Mouse (Mus musculus) cerebellum, adult 11 months (tissue): ENCODE results near the gene Tmub2.

Experiments used
- DNase-seq: peaks from one replicate; pipeline ENCODE4 v3.0.0; 2022

The Tmub2 gene

DNA sequence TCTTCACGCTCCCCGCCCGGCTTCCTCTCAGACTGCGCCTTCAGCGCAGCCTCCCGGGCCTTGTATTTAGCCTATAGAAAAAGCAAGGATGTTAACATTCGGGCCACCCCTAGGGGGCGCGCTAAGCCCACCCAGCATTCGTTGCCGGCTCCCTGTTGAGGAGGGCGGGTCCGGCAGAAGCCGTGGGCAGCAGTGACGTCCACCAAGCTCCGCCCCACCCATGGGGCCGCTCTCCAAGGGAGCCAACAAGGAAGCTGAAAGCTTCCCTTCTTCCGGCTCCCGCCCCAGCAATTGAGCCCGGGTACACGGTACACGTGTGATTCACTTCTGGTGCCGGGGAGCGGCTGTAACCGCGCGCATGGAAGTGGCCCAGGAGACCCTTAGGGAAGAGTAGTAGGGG is 24.2 kb downstream of the Tmub2 start:
- DNase-seq, result peak; percentile 94

DNA sequence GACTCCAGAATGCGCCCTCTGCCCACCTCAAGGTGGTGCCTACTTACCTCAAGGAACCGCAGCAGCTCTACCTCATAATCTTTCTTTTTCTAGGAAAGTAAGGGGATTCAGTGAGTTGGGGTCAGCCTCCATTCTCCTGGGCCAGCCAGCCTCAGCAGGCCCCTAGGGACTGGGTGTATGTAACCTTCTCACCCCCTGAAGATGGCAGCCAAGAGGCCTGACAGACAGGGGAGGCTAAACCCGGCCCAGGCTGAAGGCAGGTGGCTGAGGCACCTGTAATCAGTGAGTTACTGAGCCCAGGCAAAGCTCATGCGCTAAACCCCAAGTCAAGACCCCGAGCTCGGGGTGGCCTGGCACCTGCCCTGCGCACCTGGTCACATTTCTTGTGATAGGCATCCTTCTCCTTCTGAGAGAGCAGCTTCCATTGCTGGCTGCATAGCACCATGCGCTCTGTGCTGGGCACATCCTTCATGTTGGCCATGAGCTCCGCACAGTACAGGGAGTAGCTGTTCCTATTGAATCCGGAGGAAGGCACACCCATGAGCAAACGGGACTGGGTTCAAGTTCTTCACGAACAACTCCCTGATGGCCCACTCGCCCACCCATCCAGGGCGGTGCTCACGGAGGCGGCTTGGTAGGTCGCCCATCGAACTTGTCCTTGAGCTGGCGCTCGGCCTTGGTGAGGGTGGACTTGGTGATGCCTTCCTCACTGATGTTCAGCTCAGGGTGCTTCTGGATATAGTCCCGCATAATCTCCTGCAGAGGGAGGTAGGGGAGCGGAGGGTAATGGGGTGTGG is 25.3 kb downstream of the Tmub2 start:
- DNase-seq, result no peak

DNA sequence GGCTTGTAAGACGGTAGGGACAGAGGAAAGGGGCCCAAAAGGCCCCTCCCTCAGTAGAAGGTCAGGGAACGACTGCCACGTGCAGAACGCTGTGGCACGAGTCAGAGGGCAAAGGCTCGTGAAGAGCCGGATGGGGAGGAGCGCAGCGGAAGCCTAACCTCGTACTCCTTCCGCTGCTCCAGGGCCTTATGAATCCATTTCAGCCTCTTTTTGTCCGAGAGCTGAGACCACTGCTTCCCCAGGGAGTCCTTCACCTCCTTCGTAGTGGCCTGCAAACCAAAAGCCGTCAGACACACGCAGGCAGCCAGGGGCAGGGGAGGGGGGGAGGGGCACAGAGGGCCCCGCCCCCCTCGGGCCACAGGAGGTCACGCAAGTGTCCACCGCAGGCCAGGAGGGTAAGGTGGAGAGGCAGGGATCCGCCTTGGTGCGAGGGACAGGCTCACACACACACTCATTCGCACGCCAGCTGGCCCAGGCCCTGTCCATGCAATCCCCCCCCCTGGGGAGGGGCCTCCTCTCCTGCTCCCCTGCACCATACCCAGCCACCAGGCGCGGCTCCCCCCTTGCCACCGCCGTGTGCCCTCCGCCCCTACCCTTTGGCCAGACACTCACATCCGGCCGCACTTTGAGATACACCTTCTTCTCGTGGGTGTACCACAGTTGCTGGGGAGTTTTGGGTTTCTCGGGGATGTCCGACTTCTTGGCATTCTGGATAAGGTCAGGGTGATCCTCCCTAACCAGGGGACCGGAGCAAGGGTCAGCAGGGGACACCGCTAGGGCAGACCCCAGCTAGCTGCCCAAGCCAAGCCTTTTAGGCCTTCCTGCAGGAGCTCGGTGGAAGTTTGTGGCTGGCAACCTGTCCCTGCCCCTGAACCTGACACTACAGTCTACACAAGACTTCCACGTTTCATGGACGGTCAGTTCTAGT is 26.3 kb downstream of the Tmub2 start:
- DNase-seq, result no peak

DNA sequence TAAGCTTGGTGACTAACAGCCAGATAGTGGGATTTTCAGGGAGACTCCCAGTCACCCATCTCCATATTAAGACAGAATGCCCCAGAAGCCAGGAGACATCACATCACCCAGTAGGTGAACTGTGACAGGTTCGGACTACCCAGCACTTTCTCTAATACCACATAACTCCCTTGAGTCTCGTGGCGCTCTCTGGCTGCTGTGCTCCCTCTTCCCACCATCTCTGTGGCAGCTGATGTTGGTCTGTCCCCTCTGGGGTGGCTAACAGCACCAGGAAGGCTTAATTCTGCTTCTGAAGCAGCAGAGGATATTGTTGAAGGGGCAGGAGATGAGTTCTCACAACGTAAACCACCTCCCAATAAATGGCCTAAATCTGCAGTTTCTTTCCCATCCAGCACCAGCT is 27.2 kb downstream of the Tmub2 start:
- DNase-seq, result no peak

DNA sequence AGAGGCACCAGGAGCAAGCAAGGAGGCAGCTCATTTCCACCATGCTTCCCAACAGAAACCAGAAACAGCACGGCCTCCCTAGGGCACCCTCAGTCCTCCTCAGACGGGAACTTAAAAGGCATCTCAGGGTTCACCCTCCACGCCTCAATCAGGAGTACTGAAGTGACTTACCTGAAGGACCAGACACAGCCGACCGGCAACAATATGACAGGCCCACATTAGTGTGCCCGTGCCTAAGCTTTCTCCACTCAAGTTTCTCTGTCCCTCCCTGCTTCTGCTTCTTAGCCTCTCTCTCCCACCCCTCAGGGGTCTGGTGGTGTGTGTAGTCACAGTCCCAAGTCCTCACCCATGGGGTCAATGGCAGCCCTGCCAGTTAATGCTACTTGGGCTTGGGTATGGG is 27.9 kb downstream of the Tmub2 start:
- DNase-seq, result no peak

DNA sequence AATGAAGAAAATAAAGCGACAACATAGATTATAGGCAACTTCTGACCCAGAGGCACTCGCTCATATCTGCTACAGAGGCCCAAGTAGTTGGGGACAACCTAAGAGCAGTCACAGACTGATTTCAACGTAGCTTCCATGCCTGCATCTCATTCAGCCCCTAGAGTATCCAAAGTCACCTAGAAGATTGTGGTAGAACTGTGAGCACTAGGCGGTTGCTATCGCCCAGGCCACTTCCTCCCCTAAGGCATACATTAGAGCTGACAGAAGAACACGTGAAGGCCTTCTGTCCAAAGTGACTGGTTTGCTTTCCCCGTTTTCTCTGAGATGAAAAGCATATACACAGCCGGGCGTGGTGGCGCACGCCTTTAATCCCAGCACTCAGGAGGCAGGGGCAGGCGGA is 29.6 kb downstream of the Tmub2 start:
- DNase-seq, result no peak

DNA sequence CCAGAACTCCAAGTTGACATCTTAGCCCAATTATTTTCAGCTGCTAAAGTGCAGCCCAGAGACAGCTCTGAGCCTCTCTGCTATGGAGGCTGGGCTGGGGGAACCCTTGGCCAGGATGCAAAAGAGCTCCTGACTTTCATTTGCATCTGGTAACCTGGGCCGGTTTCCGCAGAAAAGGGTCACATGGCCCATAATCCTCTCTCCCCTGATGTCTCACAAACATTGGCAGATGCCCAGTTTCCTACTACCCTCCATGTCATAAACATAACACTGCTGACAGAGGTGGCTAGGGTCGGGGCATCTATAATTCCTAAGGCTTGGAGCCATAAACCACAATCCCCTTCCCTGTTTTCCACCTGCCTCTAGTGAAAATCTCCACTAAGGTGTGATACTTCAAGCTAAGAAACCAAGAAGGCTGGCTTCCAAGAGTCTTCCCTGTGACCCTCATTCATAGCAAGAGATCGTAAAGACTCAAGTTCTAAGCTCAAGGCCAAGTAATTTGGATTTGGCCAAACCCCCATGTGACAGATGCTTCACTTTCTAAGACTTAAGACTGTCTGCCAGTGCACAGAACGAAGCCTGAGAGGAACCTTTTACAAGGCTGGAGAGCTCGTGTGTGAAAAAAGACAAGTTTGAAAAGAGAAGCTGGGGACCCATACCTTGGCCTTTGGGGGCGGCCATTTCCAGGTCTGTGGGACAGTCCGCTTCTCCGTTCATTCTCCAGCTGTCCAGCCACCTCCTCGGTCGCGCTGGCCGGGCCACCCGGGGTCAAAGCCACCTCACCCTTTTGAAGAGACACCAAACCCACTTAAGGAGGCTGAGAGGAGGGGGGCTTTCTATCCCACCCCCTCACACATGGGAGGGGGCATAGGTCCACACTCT is 31.2 kb downstream of the Tmub2 start:
- peak; percentile 41 for DNase-seq

DNA sequence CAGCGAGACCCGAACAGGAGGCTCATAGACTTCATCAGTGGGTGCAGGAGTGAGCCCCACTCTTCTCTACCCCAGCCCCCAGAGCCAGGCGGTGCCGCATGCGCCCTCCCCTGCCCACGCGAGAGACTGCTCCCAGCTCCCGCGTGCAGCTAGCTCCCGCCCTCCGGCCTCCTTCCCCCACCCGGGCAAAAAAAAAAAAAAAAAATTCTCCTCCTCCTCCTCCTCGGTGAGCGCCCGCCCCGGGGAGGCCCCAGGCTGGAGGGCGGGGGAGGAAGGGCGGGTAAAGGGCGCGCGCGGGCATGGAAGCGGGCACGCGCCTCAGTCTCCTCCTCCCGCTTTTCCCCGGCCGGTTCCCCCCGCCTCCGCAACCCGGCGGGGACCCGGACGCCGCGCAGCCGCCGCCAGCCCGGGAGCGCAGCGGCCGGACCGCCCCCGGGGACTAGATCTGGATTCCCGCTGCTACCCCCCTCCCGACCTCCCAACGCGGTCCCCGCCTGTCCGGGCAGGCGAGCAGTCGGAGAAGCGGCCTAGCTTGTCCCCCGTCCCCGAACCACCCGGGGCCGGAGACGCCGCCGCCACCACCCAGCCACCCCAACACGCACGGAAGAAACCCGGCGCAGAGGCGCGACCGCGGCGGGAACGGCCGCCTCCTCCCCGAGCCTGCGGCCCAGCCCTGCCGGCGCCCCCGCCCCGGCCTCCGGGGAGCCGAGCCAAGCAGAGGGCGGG is 32.0 kb downstream of the Tmub2 start:
- peak; percentile 86 for DNase-seq

DNA sequence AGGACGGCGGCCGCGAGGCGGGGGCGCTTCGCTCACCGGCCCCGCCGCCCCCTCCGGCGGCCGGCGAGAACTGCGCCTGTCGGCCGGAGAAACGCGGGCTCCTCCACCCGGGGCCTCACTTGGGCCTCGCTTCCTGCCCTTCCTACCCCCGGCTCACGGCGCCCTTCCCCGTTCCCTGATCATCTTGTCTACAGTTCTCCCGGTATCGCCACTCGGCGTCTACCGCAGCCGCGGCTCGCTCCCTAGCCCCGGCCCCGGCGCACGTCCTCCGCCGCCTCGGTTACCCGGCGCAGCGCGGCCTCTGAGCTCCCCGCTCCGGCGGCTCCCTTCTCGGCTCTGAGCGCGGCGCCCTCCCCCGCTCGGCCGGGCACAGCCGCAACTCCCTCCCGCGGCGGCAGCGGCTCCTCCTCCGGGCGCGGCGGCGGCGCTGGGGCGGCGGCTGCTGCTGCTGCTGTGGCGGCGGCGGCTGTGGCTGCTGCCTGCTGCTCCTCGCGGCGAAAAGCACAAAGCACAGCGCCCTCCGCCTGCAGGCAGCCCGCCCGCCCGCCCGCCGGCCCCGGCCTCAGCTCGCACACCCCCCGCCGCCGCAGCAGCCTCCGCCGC is 32.7 kb downstream of the Tmub2 start:
- DNase-seq, result peak; percentile 65

DNA sequence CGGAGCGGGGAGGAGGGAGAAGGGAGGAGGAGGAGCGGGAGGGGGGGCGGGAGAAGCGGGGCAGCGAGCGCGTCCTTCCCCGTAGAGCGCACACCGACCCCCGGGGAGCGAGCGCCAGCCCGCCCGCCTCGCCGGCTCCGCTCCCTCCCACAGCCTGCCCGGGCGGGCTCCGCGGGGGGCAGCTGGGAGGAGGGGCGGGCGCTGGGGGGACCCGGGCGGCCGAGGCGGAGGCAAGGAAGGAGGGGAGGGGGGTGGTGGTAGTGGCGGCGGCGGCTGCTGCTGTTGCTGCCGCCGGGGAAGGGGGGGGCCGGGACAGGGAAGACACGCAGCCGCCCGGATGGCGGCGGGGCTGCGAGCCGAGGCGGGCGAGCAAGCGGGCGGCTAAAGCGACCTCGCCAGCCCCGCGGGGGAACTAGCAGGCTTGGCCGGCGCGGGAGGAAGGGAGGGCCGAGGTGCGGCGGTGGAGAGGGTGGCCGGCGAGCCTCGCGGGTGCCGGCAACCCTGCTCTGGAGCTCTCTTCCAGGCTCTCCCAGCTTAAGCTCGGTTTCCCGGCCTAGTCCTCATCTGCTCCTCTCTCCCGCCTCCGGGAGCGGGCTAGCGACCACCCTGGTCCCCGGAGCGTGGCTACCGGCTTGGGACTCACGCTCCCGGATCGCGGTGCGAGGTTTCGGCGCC is 33.3 kb downstream of the Tmub2 start:
- peak; percentile 71 for DNase-seq

DNA sequence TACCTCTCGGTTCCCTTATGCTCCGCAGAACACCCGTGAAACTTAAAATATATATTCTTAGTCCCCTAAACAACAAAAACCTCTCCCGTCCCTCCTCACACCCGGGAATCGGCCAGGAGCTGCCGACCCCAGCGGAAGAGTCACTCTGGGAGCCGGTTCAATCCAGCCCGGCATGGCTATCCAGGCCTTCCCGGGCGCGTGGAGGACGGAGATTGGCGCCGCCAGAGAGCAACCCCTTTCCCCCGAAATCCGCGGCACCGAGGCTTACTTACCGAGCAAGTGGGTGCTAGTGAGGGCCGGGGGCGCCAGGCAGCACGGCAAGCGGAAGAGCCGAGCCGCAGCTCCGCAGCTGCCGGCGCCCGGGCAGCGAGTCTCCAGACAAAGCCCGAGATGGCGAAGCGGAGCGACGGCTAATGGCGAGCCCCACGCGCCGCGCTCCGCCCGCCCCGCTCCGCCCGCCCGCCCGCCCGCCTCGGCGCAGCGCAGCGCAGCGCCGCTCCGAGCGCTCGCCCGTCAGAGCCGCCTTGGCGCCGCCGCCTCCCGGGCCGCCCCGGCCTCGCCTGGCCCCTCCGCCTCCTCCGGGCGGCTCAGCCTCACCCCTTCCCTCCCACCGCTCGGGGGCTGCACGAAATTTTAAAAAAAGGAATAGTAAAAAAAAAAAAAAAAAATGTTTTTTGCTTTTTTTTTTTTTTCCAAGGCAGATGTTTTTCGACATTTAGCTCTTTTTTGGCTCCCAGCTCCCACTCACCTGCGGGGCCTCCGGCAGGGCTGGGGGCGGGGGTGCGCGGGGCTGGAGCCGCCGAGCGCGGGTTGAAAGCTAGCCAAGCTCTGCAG is 34.1 kb downstream of the Tmub2 start:
- peak; percentile 65 for DNase-seq

DNA sequence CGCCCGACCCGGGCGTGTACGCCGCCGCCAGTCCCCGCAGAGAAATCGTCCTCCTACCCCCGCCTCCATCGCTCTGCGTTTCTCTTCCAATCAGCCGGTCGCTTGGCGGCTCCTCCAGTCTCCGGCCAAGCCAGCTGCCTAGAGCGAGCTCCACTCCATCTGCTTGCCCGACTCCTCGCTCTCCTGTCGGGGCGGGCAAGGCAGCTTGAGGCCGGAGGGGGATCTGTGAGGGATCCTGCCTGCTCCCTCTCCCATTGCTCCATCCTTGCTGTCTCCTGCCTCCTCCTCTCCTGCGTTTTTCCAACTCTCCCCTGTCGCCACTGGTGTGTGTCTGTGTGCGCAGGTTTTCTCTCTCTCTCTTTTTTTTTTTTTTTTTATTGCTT is 34.7 kb downstream of the Tmub2 start, which contains the start of gene Ubtf:
Gene Ubtf, minus strand, starts transcription at position 333 of the 383 bp plus-strand sequence.
- DNase-seq, result peak; percentile 91

DNA sequence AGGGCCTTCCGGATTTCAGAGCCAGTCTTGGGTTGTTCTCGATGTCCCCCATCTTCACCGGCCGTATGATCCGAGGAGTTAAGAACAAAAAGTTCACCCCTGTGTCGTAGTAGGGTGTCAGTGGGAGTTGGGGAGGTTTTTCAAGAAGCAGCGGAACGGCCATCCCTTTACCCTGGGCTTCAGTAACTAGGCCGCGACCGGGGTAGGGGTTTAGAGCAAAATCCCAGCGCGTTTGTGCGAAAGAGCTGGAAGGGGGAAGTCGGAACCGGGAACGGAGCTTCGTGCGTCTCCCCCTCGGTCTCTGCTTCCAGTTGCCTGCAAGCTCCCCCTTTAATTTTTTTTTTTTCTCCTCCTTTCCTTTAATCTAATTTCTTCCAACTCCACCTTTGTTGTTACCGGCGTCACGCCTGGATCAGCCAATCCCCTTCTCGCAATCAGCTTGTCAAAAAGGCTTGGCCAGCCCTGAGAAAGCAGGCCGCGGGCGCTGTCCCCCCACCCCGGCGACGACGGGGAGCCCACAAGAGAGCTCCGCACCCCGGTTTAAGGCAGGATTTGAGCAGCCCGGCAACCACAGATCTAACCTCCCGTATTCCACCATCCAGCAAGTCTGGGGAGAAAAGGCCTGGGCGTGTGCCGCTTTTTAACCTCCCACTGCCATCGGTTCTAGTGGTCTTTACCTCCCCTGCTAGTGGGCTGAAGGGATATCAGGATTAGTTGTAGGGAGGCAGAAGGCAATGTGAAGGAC is 35.4 kb downstream of the Tmub2 start:
- peak; percentile 90 for DNase-seq

DNA sequence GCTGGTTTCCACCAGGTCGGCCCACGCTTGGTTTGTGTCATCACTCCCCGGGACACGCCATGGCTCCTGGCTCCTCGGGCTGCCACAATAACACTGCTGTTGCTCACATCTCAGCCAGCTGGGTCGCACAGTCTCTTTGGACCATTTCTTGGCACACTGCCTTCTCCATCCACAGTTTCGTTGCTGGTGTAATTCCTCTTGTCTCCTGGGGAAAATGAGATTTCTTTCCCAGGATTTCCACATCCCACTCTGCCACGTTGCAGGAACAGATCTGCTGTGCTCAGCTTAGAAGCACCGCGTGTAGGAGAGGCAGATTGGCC is 35.9 kb downstream of the Tmub2 start:
- peak; percentile 72 for DNase-seq

DNA sequence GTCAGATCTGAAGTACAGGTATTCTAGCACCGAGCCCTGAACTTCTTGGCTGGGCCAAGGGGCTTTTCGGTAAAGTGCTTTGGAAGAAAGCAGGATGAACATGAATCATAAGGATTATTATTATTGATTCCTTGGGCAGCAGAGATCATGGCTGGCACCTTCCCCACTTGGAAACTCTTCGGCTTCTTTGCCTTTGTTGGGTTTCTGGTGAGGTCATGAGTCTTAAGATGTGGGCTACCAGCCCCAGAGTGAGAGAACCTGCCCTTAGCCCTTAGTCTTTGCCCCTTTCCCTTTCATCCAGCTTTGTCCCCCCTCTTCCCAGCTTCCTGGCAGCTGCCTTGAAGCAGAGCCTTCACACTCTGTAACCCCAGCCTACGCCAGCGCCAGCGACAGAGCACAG is 37.2 kb downstream of the Tmub2 start:
- DNase-seq, result no peak

DNA sequence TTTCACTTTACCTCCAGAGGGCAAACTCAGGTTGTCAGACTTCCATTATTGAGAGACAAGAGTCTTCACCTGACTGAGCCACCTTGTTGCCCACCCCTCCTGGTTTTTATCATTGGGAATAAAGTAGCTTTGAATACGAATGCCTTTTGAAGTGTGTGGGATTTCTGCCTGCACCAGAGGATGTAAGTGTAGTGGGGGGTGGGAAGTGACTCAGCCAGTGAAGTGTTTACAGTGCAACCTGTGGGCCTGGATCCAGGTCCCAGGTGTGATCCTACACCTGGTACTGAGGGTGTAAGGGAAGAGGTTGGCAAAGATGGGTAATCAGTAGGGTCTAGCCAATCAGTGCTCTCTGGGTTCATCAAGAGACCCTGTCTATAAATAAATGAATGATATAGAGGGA is 38.8 kb downstream of the Tmub2 start:
- no peak for DNase-seq

DNA sequence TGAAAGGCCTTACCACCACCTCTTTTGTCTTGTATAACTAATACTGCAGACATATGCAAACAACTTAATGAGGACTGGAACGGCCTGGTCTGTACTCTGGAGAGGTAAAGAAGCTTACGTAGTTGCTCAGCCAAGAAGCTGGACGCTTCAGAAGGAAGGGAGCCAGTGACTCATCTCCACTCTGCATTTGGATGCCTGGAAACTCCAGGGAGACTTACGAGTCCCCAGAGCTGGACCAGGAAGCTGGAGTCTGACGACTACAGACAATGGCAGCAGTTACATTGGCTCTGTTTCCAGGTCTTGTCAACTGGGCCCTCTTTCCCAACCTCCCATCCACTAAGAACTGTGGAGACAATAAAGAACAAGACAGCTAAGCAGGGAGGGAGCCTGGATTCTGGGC is 42.5 kb downstream of the Tmub2 start:
- no peak for DNase-seq

DNA sequence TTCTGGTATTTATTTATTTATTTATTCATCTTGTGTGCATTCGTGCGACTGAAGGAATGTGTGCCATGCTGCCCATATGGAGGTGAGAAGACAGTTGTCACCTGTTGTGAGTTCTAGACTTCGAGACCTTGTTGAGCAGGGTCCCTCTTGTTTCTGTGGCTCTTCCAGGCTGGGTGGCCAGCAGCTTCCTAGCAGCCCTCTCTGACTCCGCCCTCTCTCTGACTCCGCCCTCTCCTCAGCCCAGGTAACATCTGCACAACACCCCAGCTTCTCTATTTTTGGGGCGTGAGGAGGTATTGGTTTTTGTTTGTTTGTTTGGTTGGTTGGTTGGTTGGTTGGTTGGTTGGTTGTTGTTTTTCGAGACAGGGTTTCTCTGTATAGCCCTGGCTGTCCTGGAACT is 43.1 kb downstream of the Tmub2 start:
- no peak for DNase-seq

DNA sequence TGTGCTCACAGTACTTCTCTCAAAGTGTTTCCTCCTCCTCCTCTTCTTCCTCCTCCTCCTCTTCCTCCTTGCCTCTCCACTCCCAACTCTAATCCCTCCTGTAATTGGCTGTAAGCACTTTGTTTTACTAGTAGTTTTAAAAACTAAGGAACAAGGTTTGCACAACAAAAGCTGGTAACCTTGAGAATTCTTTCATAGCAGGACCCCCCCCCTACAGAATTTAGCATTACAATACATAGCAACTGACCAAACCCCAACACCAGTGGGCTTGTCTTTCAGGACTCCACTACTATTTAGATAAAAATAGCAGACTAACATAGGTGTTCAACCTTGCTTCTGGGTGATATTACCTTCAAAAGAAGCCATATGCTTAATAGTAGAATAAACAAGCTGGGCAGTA is 44.8 kb downstream of the Tmub2 start:
- no peak for DNase-seq

DNA sequence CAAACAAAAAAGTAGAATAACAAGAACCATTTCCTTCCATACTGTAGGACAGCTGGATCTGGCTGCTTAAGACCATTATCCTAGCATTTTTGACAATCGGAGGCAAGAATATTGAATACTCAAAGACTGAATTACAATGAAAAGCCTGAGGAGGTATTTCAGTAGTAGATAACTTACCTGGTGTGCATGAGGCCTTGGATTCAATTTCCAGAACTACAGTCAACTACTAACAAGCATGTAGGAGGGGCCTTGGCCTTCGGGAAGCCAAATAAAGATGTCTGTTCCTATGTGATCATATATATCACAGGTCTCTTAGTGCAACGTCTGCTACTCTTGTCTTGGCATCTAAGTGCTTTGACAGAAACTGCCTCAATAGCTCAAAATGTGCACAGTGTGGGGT is 45.3 kb downstream of the Tmub2 start:
- no peak for DNase-seq
